Mouse (Mus musculus): ENCODE measurements around the gene Cpsf4l. TPM values are rescaled to one million over a fixed set of nuclear protein-coding genes. Genes with fewer than 3 reads are reported as not detected.

Cpsf4l gene
- polyA plus RNA-seq, 1 experiment from 2014 or later = 0.57 TPM

DNA sequence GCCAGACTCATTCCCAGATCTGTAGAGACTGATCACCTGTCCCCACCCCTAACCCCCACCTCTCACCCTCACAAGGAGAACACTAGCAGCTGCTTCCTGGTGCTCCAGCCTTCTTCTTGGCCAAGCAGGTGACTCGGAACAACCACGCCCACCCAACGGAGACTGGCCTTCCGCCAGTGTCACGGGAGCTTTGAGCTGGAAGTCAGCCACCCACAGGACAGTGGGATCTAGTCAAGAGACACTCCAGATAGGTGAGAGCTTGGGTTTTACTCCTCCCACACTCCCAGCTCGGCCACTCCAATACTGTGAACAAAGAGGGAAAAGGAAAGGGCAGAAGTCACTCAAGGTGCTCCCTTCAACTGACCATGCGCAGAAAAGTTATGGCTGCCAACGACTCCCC, 29.4 kb upstream of the Cpsf4l start:
- Histone ChIP-seq H3K36me3 (ENCODE audit: control insufficient read depth, insufficient read depth, low read length) (peaks cover 9% of the 10 kb centered on the region; the same call in 1 of the 2 replicates), H3K27ac (ENCODE audit: low read depth, low read length) (no peak overlapping the region), H3K4me2 (no peak overlapping the region), H3K9ac (ENCODE audit: low read length) (no peak overlapping the region), H3K27me3 (ENCODE audit: control insufficient read depth, insufficient read depth, low read length) (no peaks in the 10 kb centered on the region), H3K9me3 (ENCODE audit: control insufficient read depth, low read length) (no peaks in the 10 kb centered on the region), H3K4me3 (ENCODE audit: low read depth, low read length) (no peak overlapping the region), H3K4me1 (ENCODE audit: control insufficient read depth, insufficient read depth, low read length) (peaks cover 8% of the 10 kb centered on the region)
- WGBS = 88% methylated on average over 8 of the region's 8 CpGs
- ATAC-seq (ENCODE audit: low FRiP score) (no peak), DNase-seq (ENCODE audit: low spot score, missing footprints) (no peak)

DNA sequence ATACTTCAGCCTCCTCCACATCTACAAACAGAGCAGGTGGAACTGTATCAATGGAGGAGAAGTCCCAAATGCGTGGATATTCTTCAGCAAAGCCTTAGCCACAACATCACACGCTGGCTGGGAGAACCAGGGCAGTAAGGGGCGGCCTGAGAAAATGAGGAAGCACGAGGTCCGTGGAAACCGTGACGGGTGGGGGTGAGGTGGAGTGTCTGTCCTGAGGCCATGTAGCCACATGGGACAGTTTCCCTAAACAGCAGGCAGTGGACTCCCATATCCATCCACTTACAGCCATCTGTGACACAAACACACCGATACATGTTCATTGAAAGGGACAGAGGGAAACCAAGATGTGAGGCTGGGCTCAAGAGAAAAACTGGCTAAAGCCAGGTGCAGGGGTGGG, 28.1 kb upstream of the Cpsf4l start:
- 91% methylated on average over 8 of the region's 8 CpGs for WGBS
- no peaks in the 10 kb centered on the region for H3K9me3 ChIP-seq (ENCODE audit: control insufficient read depth, low read length)
- H3K9ac ChIP-seq (ENCODE audit: low read length) = no peak overlapping the region
- H3K36me3 ChIP-seq (ENCODE audit: control insufficient read depth, insufficient read depth, low read length) = 0 out of 2 replicates have a peak, but pooled peaks cover 4% of the 10 kb centered on the region
- no peaks in the 10 kb centered on the region for H3K27me3 ChIP-seq (ENCODE audit: control insufficient read depth, insufficient read depth, low read length)
- DNase-seq (ENCODE audit: low spot score, missing footprints) (no peak), ATAC-seq (ENCODE audit: low FRiP score) (no peak)
- no peak overlapping the region for H3K27ac ChIP-seq (ENCODE audit: low read depth, low read length)
- no peak overlapping the region for H3K4me3 ChIP-seq (ENCODE audit: low read depth, low read length)
- no peak overlapping the region for H3K4me2 ChIP-seq
- H3K4me1 ChIP-seq (ENCODE audit: control insufficient read depth, insufficient read depth, low read length) = peaks cover 12% of the 10 kb centered on the region

DNA sequence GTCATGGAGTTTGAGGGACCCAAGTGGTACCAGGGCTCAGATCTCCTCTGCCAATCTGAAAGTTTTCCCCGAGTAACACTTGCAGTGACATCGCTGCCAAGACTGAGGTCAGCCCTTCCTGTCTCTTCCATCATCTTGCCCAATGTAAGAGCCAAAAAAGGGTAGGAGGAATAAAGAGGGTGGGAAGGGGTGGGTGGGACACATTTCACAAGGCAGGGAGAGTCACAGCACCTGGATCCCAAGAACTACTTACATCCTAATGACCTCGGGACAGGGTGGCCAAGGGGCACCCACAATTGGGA, 27.7 kb upstream of the Cpsf4l start:
- 93% methylated on average over 3 of the region's 3 CpGs for WGBS
- Histone ChIP-seq H3K4me2 (no peak overlapping the region), H3K36me3 (ENCODE audit: control insufficient read depth, insufficient read depth, low read length) (0 out of 2 replicates have a peak, but pooled peaks cover 4% of the 10 kb centered on the region)

DNA sequence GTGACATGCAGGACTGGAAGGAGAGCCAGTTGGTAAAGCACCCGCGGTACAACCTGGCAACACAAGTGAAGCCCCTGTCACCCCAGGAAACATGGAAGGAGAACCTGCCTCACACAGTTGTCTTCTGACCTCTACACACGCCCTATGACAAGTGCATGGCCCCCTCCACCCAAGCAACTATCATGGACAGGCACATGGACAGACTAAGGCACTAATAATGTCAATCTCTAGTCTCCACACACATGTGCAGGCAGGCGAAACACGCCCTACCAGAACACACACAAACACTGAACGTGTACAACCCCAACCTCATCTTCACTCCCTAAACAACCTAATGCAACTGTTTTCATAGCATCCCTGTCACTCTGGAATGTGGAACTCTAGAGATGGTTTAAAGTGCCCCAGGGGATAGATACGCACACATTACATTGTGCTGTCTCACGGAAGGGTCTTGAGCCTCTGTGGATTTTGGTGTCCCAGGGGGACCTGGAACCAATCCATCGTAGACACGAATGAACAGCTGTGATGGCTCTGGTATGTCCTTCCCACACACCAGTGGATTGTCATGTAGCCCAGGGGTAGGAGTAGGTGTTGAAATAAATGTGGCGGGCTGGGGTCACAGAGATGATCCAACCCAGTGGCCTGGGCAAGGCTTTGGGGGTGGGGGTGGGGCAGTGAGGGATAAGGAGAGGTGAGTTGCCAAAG, 27.2 kb upstream of the Cpsf4l start:
- Histone ChIP-seq H3K9me3 (ENCODE audit: control insufficient read depth, low read length) (no peaks in the 10 kb centered on the region), H3K27me3 (ENCODE audit: control insufficient read depth, insufficient read depth, low read length) (no peaks in the 10 kb centered on the region), H3K36me3 (ENCODE audit: control insufficient read depth, insufficient read depth, low read length) (no peaks in the 10 kb centered on the region), H3K4me2 (no peak overlapping the region), H3K4me1 (ENCODE audit: control insufficient read depth, insufficient read depth, low read length) (peaks cover 12% of the 10 kb centered on the region), H3K4me3 (ENCODE audit: low read depth, low read length) (no peak overlapping the region), H3K27ac (ENCODE audit: low read depth, low read length) (no peak overlapping the region), H3K9ac (ENCODE audit: low read length) (no peak overlapping the region)
- DNase-seq (ENCODE audit: low spot score, missing footprints) (no peak), ATAC-seq (ENCODE audit: low FRiP score) (no peak)
- WGBS = 89% methylated on average over 11 of the region's 11 CpGs

More for the DNA sequence above, 27.7 kb upstream of the Cpsf4l start:
- Histone ChIP-seq H3K4me1 (ENCODE audit: control insufficient read depth, insufficient read depth, low read length) (peaks cover 12% of the 10 kb centered on the region), H3K9me3 (ENCODE audit: control insufficient read depth, low read length) (no peaks in the 10 kb centered on the region), H3K27me3 (ENCODE audit: control insufficient read depth, insufficient read depth, low read length) (no peaks in the 10 kb centered on the region), H3K4me3 (ENCODE audit: low read depth, low read length) (no peak overlapping the region), H3K27ac (ENCODE audit: low read depth, low read length) (no peak overlapping the region), H3K9ac (ENCODE audit: low read length) (no peak overlapping the region)
- ATAC-seq (ENCODE audit: low FRiP score) (no peak), DNase-seq (ENCODE audit: low spot score, missing footprints) (no peak)

DNA sequence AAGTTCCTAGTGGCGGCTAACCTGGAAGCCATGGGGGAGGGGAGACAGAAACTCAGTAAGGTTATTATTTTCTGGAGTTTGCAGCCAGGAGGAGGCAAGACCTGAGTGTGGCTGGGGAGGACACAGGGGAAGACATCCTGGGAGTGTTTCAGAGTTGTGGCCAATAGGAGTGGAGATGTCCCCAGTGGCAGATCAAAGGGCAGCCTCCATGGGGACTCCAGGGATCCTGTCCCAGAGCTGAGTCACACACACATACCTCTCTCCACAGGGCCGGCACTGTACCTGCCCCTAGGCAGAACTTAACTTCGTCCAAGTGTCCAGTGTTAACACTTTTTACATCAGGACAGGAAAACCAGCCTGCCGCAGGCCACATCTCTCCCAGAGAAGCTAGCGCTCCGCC, 25.3 kb upstream of the Cpsf4l start:
- DNase-seq (ENCODE audit: low spot score, missing footprints) (no peak), ATAC-seq (ENCODE audit: low FRiP score) (no peak)
- no peak overlapping the region for H3K4me3 ChIP-seq (ENCODE audit: low read depth, low read length)
- H3K4me1 ChIP-seq (ENCODE audit: control insufficient read depth, insufficient read depth, low read length) = peaks cover 12% of the 10 kb centered on the region
- H3K9ac ChIP-seq (ENCODE audit: low read length) = no peak overlapping the region
- H3K4me2 ChIP-seq = no peak overlapping the region
- H3K9me3 ChIP-seq (ENCODE audit: control insufficient read depth, low read length) = no peaks in the 10 kb centered on the region
- no peaks in the 10 kb centered on the region for H3K36me3 ChIP-seq (ENCODE audit: control insufficient read depth, insufficient read depth, low read length)
- H3K27ac ChIP-seq (ENCODE audit: low read depth, low read length) = no peak overlapping the region
- no peaks in the 10 kb centered on the region for H3K27me3 ChIP-seq (ENCODE audit: control insufficient read depth, insufficient read depth, low read length)
- 83% methylated on average over 6 of the region's 6 CpGs for WGBS

DNA sequence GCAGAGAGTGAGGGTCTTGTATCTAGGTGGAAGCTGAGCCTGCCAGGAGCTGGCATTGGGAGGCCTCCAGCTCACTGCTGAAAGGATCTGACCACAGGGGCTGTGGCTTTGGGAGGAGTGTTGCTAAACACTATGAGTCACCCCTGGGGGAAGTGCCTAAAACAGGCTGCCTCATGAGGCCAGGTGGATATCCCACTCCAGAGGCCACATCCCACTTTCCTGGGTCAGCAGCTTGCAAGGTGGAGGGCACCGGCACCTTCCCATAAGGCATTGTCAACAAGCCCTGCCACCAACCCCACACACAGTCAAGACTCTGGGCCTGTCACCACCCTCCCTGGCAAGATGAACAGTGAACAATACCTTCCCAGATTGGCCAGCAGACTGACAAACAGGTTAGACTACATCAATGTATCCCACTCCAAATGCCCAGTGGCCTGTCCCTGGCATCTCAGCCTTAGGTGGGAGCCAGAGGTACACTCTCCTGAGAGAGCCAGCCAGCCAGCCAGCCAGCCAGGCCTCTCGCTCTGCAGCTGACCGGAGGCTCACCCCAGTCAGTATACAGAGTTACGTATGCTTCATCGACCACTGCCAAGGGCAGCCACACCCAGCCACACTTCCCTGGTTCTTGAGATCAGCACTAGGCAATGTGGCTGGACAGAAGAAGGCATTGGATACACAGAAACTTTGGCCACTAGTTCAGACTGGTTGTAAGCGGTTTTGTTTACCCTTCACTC, 24.0 kb upstream of the Cpsf4l start:
- H3K4me3 ChIP-seq (ENCODE audit: low read depth, low read length) = no peak overlapping the region
- peaks cover 9% of the 10 kb centered on the region for H3K4me1 ChIP-seq (ENCODE audit: control insufficient read depth, insufficient read depth, low read length)
- no peak overlapping the region for H3K4me2 ChIP-seq
- H3K27ac ChIP-seq (ENCODE audit: low read depth, low read length) = no peak overlapping the region; the same call in 1 of the 2 replicates
- DNase-seq (ENCODE audit: low spot score, missing footprints) (no peak), ATAC-seq (ENCODE audit: low FRiP score) (no peak)
- no peak overlapping the region for H3K9ac ChIP-seq (ENCODE audit: low read length)
- H3K9me3 ChIP-seq (ENCODE audit: control insufficient read depth, low read length) = no peaks in the 10 kb centered on the region
- H3K36me3 ChIP-seq (ENCODE audit: control insufficient read depth, insufficient read depth, low read length) = peaks cover 3% of the 10 kb centered on the region
- no peaks in the 10 kb centered on the region for H3K27me3 ChIP-seq (ENCODE audit: control insufficient read depth, insufficient read depth, low read length)
- 71% methylated on average over 6 of the region's 6 CpGs for WGBS

DNA sequence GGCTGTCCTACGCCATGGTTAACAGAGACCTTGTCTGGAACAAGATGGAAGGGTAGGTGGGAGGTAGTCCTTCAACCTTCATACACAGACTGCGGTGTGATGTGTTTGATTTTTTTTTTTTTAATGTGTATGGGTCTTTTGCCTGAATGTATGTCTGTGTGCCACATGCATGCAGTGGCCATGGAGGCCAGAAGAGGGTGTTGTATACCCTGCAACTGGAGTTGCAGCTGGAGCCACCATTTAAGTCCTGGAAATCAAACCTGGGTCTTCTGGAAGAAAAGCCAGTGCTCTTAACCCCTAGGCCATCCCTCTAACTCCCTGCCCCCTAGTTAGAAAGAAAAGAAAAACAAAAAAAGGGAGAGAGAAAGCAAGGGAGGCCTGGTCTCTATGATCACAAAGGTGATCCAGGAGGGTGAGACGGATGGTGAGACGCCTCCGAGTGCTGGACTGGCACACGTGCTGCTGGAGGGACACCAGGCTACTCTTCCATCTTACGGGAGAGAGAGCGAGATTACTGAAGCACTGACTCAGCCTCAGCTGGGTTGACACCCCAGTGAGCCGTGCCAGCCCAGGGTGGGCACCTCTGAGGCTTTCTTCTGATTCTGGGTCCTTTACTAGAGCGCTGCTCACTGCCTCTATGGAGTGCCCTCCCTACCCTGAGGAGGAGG, 22.3 kb upstream of the Cpsf4l start:
- Histone ChIP-seq H3K4me2 (no peak overlapping the region), H3K4me3 (ENCODE audit: low read depth, low read length) (no peak overlapping the region), H3K27me3 (ENCODE audit: control insufficient read depth, insufficient read depth, low read length) (no peaks in the 10 kb centered on the region), H3K4me1 (ENCODE audit: control insufficient read depth, insufficient read depth, low read length) (peaks cover 9% of the 10 kb centered on the region), H3K36me3 (ENCODE audit: control insufficient read depth, insufficient read depth, low read length) (peaks cover 20% of the 10 kb centered on the region), H3K27ac (ENCODE audit: low read depth, low read length) (no peak overlapping the region), H3K9me3 (ENCODE audit: control insufficient read depth, low read length) (no peaks in the 10 kb centered on the region), H3K9ac (ENCODE audit: low read length) (no peak overlapping the region)
- DNase-seq (ENCODE audit: low spot score, missing footprints) (no peak), ATAC-seq (ENCODE audit: low FRiP score) (no peak)
- 92% methylated on average over 10 of the region's 10 CpGs for WGBS

DNA sequence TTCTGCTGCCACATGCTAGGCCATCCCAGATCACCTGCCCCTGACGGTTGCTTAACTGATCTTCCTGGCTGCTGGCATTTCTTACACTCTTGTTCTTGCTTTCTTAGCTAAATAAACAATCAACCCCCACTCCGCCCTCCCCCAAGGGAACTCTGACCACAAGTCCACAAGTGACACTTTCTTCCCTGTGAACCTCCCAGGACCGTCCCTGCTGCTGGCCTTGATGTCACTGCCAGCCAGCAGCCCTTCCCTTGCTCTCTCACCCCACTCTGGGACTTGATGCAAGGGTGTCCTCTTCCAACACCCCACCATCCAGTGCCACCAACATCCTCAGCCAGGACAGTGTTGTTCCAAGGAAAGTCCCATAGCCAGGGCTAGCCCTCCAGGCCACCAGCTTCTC, 21.1 kb upstream of the Cpsf4l start:
- no peaks in the 10 kb centered on the region for H3K9me3 ChIP-seq (ENCODE audit: control insufficient read depth, low read length)
- H3K27me3 ChIP-seq (ENCODE audit: control insufficient read depth, insufficient read depth, low read length) = no peaks in the 10 kb centered on the region
- DNase-seq (ENCODE audit: low spot score, missing footprints) = no peak
- 86% methylated on average over 3 of the region's 3 CpGs for WGBS
- peaks cover 30% of the 10 kb centered on the region for H3K36me3 ChIP-seq (ENCODE audit: control insufficient read depth, insufficient read depth, low read length)
- H3K4me2 ChIP-seq = no peak overlapping the region
- no peak overlapping the region for H3K9ac ChIP-seq (ENCODE audit: low read length)
- H3K27ac ChIP-seq (ENCODE audit: low read depth, low read length) = no peak overlapping the region
- H3K4me1 ChIP-seq (ENCODE audit: control insufficient read depth, insufficient read depth, low read length) = peaks cover 9% of the 10 kb centered on the region
- H3K4me3 ChIP-seq (ENCODE audit: low read depth, low read length) = no peak overlapping the region
- ATAC-seq (ENCODE audit: low FRiP score) = no peak

DNA sequence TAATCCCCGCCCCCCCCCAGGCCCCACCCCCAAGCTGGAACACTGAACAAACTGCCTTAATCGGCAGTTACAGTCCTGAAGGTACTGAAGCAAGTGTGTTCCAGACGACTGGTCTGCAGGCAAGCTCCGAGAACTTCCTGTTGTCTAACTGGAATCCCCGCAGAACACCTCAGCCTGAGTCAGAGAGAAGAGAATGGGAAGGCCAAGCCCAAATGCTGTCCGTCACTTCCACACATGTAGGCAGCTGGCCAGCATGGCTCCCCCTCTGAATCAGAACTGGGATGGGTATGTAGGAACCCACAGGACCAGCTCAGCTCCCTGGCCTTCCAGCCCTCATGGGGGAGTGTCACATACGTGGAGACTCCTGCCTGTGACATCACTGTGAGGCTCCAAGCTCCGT, 20.1 kb upstream of the Cpsf4l start:
- Histone ChIP-seq H3K27me3 (ENCODE audit: control insufficient read depth, insufficient read depth, low read length) (no peaks in the 10 kb centered on the region), H3K27ac (ENCODE audit: low read depth, low read length) (no peak overlapping the region), H3K4me2 (no peak overlapping the region), H3K36me3 (ENCODE audit: control insufficient read depth, insufficient read depth, low read length) (peaks cover 30% of the 10 kb centered on the region), H3K9me3 (ENCODE audit: control insufficient read depth, low read length) (no peaks in the 10 kb centered on the region), H3K4me3 (ENCODE audit: low read depth, low read length) (no peak overlapping the region), H3K4me1 (ENCODE audit: control insufficient read depth, insufficient read depth, low read length) (peaks cover 9% of the 10 kb centered on the region), H3K9ac (ENCODE audit: low read length) (no peak overlapping the region)
- WGBS = 69% methylated on average over 8 of the region's 8 CpGs
- ATAC-seq (ENCODE audit: low FRiP score) (no peak), DNase-seq (ENCODE audit: low spot score, missing footprints) (no peak)

Measured in midbrain, embryonic 11.5 days (tissue).